In the genomic region with DNA sequence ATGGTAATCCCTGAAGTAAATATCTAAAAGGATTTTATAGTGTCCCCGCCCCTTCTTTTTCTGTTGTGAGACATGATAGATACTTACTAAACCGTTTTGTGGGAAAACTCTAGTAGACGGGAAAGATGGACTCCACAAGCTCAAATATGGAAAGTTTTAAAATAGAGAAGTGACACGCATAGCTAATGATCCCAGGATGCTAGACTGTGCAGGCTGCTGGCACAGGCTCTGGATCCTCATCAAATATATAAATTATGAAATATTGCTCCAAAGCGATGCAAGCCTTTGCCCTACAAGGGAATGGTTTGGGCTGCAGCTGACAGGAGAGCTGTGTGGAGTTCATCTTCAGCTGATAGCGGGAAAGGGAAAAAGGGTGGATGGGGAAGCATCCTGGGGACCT, we compare ENCODE assay signal across 27 mouse cellular contexts. TPM values are rescaled to one million over a fixed set of nuclear protein-coding genes. Genes with fewer than 3 reads are reported as not detected.
"Had no signal": no experiment of that assay in that cellular context is flagged by ENCODE, and none has a peak within 500 bp of the region (broad histone marks: within the 10 kb centered on the region; RNA-seq: fewer than 3 reads in every experiment).

No protein-coding gene starts in this region.

- H3K9me3 ChIP-seq: hindbrain, embryonic 10.5 days; hindbrain, embryonic 12.5 days; intestine, embryonic 15.5 days; limb, embryonic 10.5 days; limb, embryonic 12.5 days; liver, embryonic 13.5 days; liver, embryonic 15.5 days had no signal

- H3K4me1 ChIP-seq: hindbrain, embryonic 10.5 days; hindbrain, embryonic 12.5 days; intestine, embryonic 15.5 days; limb, embryonic 10.5 days; limb, embryonic 12.5 days; liver, embryonic 13.5 days; liver, embryonic 15.5 days had no signal

- ATAC-seq: hindbrain, embryonic 16.5 days; inflammation-experienced regulatory T-cells, adult 6 months; intestine, embryonic 15.5 days; intestine, postnatal 0 days had no signal

- H3K27me3 ChIP-seq: hindbrain, embryonic 12.5 days; intestine, embryonic 15.5 days; limb, embryonic 12.5 days; liver, embryonic 13.5 days; liver, embryonic 15.5 days had no signal

- H3K4me3 ChIP-seq: gastrocnemius, adult 2 months; heart, adult 2 months; hindbrain, embryonic 10.5 days; hindbrain, embryonic 12.5 days; intestine, embryonic 15.5 days; layer of hippocampus, adult 2 months; left cerebral cortex, adult 2 months; limb, embryonic 10.5 days; limb, embryonic 12.5 days; liver, embryonic 13.5 days; liver, embryonic 15.5 days had no signal

- H3K27ac ChIP-seq: gastrocnemius, adult 2 months; heart, adult 2 months; hindbrain, embryonic 10.5 days; hindbrain, embryonic 12.5 days; hindbrain, embryonic 14.5 days; intestine, embryonic 15.5 days; layer of hippocampus, adult 2 months; left cerebral cortex, adult 2 months; limb, embryonic 10.5 days; limb, embryonic 12.5 days; liver, embryonic 13.5 days; liver, embryonic 15.5 days had no signal

- H3K36me3 ChIP-seq: hindbrain, embryonic 10.5 days; hindbrain, embryonic 12.5 days; intestine, embryonic 15.5 days; limb, embryonic 10.5 days; limb, embryonic 12.5 days; liver, embryonic 13.5 days; liver, embryonic 15.5 days had no signal

- H3K9ac ChIP-seq: hindbrain, embryonic 12.5 days; hindbrain, embryonic 14.5 days; intestine, embryonic 15.5 days; limb, embryonic 12.5 days; liver, embryonic 13.5 days; liver, embryonic 15.5 days had no signal

- H3K4me2 ChIP-seq: heart, embryonic 11.5 days; hindbrain, embryonic 12.5 days; hindbrain, embryonic 14.5 days; intestine, embryonic 15.5 days; limb, embryonic 12.5 days; liver, embryonic 11.5 days; liver, embryonic 13.5 days; liver, embryonic 15.5 days had no signal

- DNase-seq: gastrocnemius, adult 2 months; gastrocnemius, postnatal 10 days; gastrocnemius, postnatal 25 days; heart, adult 2 months; heart, postnatal 10 days; heart, postnatal 4 days; kidney, adult 18-20 months; kidney, adult 8-10 months; kidney, postnatal 25 days; kidney, postnatal 4 days; liver; liver, embryonic 13.5 days had no signal

RNA-seq across cellular contexts. Expression of a gene that starts 50.2 kb away (rescaled TPM):
- total RNA-seq: granulocyte monocyte progenitor cell, adult 5-6 weeks had no signal
- polyA plus RNA-seq: hindbrain, embryonic 14.5 days; inflammation-experienced regulatory T-cells, adult 6 months had no signal
